Mouse (Mus musculus) left cerebral cortex, adult 18-20 months (tissue): ENCODE data around the gene Cbx3. TPM values are rescaled to one million over a fixed set of nuclear protein-coding genes. Genes with fewer than 3 reads are reported as not detected.

Source experiments
- DNase-seq, 2 experiments: peaks; one replicate each; pipeline ENCODE4 v3.0.0; 2021 to 2022; ENCODE audit warnings: low spot score in 2 of 2, mixed read lengths in 1 of 2
- total RNA-seq, 2 experiments: library from RNA; stranded (reverse); gene quantifications; 2 replicates each; pipeline ENCODE4 v1.2.3; 2021

The Cbx3 gene
- total RNA-seq, 2 experiments from 2014 or later: 130 to 132 TPM

DNA sequence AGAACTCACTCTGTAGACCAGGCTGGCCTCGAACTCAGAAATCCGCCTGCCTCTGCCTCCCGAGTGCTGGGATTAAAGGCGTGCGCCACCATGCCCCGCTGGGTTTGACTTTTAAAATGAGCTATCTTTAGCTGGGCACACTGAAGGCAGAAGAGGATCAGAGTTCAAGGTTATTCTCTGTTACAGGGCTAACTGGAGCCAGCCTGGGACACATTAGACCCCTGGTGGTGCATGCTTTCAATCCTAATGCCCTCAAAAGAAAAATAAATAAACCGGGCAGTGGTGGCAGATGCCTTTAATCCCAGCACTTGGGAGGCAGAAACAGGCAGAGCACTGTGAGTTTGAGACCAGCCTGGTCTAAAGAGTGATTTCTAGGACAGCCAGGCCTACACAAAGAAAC lies 44.7 kb downstream of the Cbx3 start:
- DNase-seq: no peak

- DNase-seq: no peak
These were observed 53.1 kb downstream of the Cbx3 start for GRCm38 (mm10) chr6:51523310-51523709.

DNA sequence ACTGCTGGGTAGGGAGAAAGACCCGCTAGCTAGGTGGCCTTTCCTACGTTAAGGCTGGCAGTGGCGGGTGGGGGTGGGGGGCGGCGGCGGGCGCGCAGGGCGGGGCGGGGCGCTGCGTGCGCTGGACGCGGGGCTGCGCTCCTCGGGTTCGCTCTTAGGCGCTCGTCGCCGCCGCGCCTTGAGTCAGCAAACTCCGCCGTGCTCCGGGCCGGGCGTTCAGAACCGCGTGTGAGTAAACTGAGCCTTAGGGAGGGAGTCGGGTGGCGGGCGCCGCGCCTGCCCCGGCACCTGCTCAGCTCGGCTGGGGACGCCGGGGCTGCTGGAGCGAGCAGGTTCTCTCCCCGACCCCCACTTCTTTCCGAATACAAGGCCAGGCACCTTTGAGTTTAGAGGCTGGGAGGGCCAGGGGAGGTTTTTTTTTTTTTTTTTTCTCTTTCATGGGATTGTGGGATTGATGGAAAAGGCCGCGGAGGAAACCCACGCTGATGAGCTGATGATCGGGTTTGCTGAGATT lies 53.7 kb downstream of the Cbx3 start, which contains the start of gene Snx10:
Gene Snx10, plus strand, starts transcription at position 95 of the 514 bp plus-strand sequence.
- peak; percentile 64 to 72 for DNase-seq

DNA sequence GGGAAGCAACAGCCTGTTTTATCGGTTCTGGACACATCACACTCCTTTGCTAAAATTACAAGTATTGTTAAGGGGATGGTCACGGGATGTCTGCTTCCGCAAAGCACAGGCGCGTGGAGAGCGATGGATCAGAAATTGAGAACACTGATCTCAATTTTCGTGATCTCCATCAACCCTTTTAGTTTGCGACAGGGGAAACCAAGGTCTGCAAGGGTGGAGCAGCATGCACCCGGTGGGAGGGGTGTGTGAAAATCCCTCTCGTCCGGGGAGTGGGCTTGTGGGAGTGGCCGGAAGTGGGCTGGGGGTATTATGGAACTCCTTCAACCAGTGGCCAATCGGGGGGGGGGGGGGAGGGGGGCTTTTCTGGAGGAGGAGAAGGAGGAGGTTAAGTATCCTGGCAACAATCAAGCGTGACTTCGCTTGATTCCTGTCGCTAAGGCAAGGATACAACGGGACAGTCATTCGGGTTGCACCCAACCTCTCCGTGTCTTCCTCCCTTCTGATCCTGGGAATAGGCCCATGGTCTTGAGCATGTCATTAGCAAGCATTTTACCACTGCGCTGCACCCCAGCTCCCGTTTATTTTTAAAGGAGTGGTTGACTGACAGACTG lies 54.3 kb downstream of the Cbx3 start:
- DNase-seq: peak; percentile 20

GRCm38 (mm10) chr6:51525001-51525400 lies 54.8 kb downstream of the Cbx3 start:
- no peak for DNase-seq

DNA sequence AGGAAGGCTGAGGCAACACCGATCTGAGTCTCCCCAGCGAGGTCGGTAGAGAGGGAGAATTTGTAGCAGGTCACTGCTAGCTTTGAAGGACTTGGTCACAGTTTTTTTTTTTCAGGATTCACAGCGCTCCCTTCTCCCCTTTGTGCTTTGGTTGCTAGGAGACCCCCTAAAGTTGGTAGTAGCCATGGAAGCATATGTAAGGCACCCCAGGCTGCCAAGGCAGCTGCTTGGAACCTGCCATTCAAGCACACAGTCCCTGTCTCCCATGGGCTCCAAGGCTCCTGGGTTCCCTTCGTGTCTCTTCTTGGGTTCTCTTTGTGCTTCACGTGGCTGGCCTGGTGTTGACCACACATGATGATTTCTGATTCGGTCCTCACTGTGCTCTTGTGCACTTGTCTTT lies 59.3 kb downstream of the Cbx3 start:
- DNase-seq: no peak

Other genes starting within 250 kb of the Cbx3 start
- gene Nfe2l3, start 37.7 kb upstream of the Cbx3 start, total RNA-seq: 1 to 10 TPM; 1.8 to 1.9 TPM
- gene Hnrnpa2b1, start 466 bp upstream of the Cbx3 start, total RNA-seq: 100 to 1,000 TPM; 436 to 466 TPM
- gene Snx10, start 53.5 kb downstream of the Cbx3 start, total RNA-seq: 100 to 1,000 TPM; 104 to 111 TPM